Mouse (Mus musculus) stomach, embryonic 15.5 days (tissue): ENCODE measurements at regions not wholly inside any gene's neighbourhood (a gene's known extent, or its start where the extent isn't known, plus 50 kb on each side); places are given as distances from the start of the nearest gene placed in this dataset.

Experiments
- ATAC-seq: fragments of 200-750 bp; cut with Nextera tagmentation; 2 replicates; pipeline ENCODE4 v1.8.0; 2017; ENCODE audit warnings: low read depth, moderate number of reproducible peaks, moderate TSS enrichment; ENCODE audit not compliant: insufficient read depth, low FRiP score
- H3K27ac ChIP-seq: fragments of 300-500 bp; sonication (generic); 2 replicates; pipeline ENCODE4 v1.5.1; 2015; ENCODE audit warnings: mild to moderate bottlenecking, inconsistent platforms
- H3K27me3 ChIP-seq: fragments of 300-500 bp; sonication (generic); replicated peaks from 2 replicates; pipeline ENCODE4 v1.6.1; 2015; ENCODE audit warnings: inconsistent platforms
- H3K36me3 ChIP-seq: fragments of 300-500 bp; sonication (generic); 2 replicates; pipeline ENCODE4 v1.6.1; 2015; ENCODE audit warnings: inconsistent platforms
- H3K4me1 ChIP-seq: fragments of 300-500 bp; sonication (generic); 2 replicates; pipeline ENCODE4 v1.6.1; 2015; ENCODE audit warnings: inconsistent platforms
- H3K4me2 ChIP-seq: fragments of 300-500 bp; sonication (generic); 2 replicates; pipeline ENCODE4 v1.6.1; 2015; ENCODE audit warnings: mild to moderate bottlenecking, inconsistent platforms
- H3K4me3 ChIP-seq: fragments of 300-500 bp; sonication (generic); replicated peaks from 2 replicates; pipeline ENCODE4 v1.5.1; 2015; ENCODE audit warnings: inconsistent platforms
- H3K9ac ChIP-seq: fragments of 300-500 bp; sonication (generic); 2 replicates; pipeline ENCODE4 v1.6.1; 2015; ENCODE audit warnings: inconsistent platforms
- H3K9me3 ChIP-seq: fragments of 300-500 bp; sonication (generic); 2 replicates; pipeline ENCODE4 v1.6.1; 2016; ENCODE audit warnings: inconsistent platforms
- WGBS: fragments of 180-500 bp; shearing (Covaris S2); methylation state at CpG from one replicate; pipeline ENCODE4 v1.1.7; 2015; 5-methylcytosine and 5-hydroxymethylcytosine counted together

DNA sequence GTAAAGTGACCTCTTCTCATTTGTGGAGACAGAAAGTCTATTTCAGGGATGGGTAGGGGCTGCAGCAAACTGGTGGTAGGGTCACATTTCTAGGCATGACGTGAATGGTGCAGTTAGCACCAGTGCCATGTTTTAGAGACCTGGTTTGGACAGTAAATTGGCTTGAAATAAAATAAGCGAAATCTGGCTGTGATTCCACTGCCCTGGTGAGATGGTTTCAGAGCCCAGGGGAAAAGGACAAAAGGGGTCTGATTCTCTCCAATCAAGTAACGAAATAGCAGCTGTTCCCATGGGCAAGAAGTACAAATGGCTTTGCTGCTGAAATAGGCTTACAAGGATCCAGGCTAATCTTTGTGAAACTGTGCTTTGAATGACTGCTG is 350.5 kb upstream of the Id4 start:
- H3K27me3 ChIP-seq = no peaks in the 10 kb centered on the region
- no peak overlapping the region for H3K27ac ChIP-seq
- no peak overlapping the region for H3K9ac ChIP-seq
- no peak for ATAC-seq
- WGBS = 69% methylated on average over 3 of the region's 3 CpGs
- H3K9me3 ChIP-seq = no peaks in the 10 kb centered on the region
- no peak overlapping the region for H3K4me2 ChIP-seq
- H3K4me1 ChIP-seq = no peaks in the 10 kb centered on the region
- no peaks in the 10 kb centered on the region for H3K36me3 ChIP-seq
- H3K4me3 ChIP-seq = no peak overlapping the region

DNA sequence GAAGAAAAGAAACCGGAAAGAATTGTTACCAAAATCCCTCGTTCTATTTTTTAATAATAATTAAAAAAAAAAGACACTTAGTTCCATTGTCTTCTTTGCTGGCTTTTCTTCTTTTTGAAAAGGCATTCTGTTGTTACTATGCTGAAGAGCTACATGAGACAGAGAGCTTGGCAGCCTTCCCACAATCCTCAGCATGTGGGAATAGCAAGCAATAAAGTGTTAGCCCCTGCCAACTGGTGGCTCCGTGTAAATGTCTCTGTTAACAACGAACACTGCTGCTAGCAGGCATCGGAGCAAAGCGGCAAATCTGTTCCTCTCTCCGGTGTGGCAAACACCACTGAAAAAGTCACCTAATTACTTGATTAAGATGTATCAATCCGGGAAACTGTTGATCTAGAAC is 344.6 kb upstream of the Id4 start:
- no peak overlapping the region for H3K4me2 ChIP-seq
- WGBS = 80% methylated on average over 8 of the region's 8 CpGs
- no peak overlapping the region for H3K9ac ChIP-seq
- no peak overlapping the region for H3K27ac ChIP-seq
- H3K4me3 ChIP-seq = no peak overlapping the region
- H3K27me3 ChIP-seq = no peaks in the 10 kb centered on the region
- H3K36me3 ChIP-seq = no peaks in the 10 kb centered on the region
- ATAC-seq = no peak
- H3K9me3 ChIP-seq = no peaks in the 10 kb centered on the region
- H3K4me1 ChIP-seq = no peaks in the 10 kb centered on the region

DNA sequence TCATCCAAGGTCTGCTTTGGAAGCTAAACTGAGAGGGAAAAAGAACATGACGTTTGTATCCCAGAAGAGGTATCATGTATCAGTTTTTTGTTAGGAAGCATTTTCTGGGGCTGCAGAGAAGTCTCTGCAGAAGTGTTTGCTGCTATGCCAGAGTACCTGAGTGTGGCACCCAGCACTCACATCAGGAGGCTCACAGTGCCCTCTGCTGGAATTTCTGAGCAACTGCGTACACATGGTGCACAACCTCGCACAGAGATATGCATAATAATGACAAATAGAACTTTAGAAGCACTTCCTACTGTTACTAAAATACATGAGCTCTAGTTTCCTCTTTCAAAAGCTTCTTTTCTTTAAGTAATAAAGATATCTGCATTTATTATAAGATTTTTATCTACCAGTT is 343.7 kb upstream of the Id4 start:
- H3K9ac ChIP-seq = no peak overlapping the region
- no peaks in the 10 kb centered on the region for H3K9me3 ChIP-seq
- no peaks in the 10 kb centered on the region for H3K36me3 ChIP-seq
- H3K27me3 ChIP-seq = no peaks in the 10 kb centered on the region
- H3K4me1 ChIP-seq = no peaks in the 10 kb centered on the region
- no peak for ATAC-seq
- no peak overlapping the region for H3K27ac ChIP-seq
- no peak overlapping the region for H3K4me3 ChIP-seq
- 96% methylated on average over 3 of the region's 3 CpGs for WGBS
- H3K4me2 ChIP-seq = no peak overlapping the region

DNA sequence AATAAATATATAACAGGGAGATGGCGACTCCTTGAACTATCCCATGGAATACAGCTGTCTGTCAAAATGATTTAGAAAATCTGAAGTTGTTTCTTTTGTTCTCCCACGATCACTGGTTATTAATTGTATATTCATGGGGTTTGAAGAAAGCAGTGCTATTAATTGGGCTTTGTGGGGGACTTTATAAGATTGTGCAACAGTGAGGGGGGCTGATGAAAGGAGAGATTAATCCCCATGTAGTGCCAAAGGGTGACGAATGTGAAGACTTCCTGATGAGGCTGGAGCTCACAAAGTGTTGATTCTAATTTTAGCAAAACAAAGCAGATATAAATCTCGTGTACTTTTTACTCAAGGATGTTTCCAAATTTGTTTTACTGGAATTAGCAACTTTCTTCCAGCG is 340.0 kb upstream of the Id4 start:
- no peak overlapping the region for H3K4me3 ChIP-seq
- no peaks in the 10 kb centered on the region for H3K4me1 ChIP-seq
- H3K9ac ChIP-seq = no peak overlapping the region
- WGBS = 55% methylated on average over 5 of the region's 5 CpGs
- H3K36me3 ChIP-seq = no peaks in the 10 kb centered on the region
- H3K9me3 ChIP-seq = no peaks in the 10 kb centered on the region
- no peak overlapping the region for H3K4me2 ChIP-seq
- ATAC-seq = no peak
- H3K27me3 ChIP-seq = no peaks in the 10 kb centered on the region
- H3K27ac ChIP-seq = no peak overlapping the region

DNA sequence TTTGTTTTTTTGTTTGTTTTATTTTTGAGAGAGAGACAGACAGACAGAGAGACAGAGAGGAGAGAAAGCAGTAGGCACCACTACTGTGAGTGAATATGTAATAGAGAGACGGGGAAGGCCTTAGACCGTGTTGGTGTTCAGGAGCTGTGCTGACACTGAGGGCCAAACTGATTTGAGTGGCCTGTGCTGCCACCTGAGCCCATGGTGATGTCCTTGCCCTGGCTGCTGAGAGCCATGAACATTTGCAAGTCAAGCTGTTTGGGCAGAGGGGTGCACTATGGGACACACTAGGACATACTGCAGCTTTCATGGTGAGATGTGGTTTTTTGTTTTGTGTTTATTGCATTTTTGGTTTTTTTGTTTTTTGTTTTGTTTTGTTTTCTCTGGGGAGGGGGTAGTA is 320.3 kb upstream of the Id4 start:
- Histone ChIP-seq H3K27ac (no peak overlapping the region), H3K36me3 (no peaks in the 10 kb centered on the region), H3K4me1 (0 out of 2 replicates have a peak, but pooled peaks cover 4% of the 10 kb centered on the region), H3K9me3 (no peaks in the 10 kb centered on the region), H3K4me3 (no peak overlapping the region), H3K4me2 (no peak overlapping the region), H3K9ac (no peak overlapping the region), H3K27me3 (no peaks in the 10 kb centered on the region)
- 82% methylated on average over 2 of the region's 2 CpGs for WGBS
- no peak for ATAC-seq

DNA sequence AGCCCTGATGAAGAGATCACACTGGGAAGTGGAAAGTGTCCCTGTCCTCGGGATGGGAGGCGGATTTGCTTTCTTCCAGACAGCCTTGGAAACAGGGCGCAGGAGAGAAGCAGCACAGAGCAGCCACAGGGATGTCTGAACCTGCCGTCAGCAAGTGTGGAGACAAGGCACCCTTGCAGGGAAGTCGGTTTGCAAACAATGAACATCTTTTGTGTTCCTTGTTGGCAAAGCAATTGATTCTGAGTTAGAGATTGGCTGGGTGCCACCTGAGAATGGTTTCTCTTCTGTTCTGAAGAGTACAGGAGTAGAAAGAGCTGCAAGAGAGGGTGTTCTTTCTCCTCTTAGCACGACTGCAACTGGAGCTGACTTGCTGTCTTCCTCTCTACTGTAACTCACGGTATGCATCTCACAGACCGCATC is 318.6 kb upstream of the Id4 start:
- Histone ChIP-seq H3K9ac (no peak overlapping the region), H3K36me3 (no peaks in the 10 kb centered on the region), H3K27me3 (no peaks in the 10 kb centered on the region), H3K4me1 (0 out of 2 replicates have a peak, but pooled peaks cover 4% of the 10 kb centered on the region), H3K27ac (no peak overlapping the region), H3K9me3 (no peaks in the 10 kb centered on the region), H3K4me3 (no peak overlapping the region), H3K4me2 (0 out of 2 replicates have a peak overlapping the region, but pooled peaks have one; percentile 14)
- 18% methylated on average over 8 of the region's 8 CpGs for WGBS
- no peak for ATAC-seq

DNA sequence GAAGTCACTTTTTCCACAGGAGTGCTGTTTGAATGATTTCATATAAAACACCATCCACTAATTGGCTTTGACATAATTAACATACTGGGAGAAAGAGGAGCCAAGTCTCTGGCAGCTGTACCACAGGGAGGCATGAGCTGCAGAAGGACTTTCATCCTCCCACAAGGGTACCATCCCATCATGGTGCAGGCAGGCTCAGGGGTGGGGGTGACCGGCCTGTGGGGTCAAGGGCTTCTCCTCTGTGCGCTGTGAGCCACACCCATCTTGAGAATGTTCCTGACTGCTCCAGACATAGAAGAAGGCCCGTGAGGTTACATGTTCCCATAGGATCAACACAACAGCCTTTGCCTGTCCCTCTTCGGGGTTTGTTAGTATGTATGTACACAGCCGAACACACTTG is 317.4 kb upstream of the Id4 start:
- H3K9ac ChIP-seq = no peak overlapping the region
- no peak for ATAC-seq
- no peak overlapping the region for H3K4me3 ChIP-seq
- H3K4me1 ChIP-seq = 0 out of 2 replicates have a peak, but pooled peaks cover 4% of the 10 kb centered on the region
- no peaks in the 10 kb centered on the region for H3K27me3 ChIP-seq
- no peaks in the 10 kb centered on the region for H3K36me3 ChIP-seq
- H3K27ac ChIP-seq = no peak overlapping the region
- WGBS = 84% methylated on average over 5 of the region's 5 CpGs
- H3K4me2 ChIP-seq = no peak overlapping the region
- H3K9me3 ChIP-seq = no peaks in the 10 kb centered on the region

DNA sequence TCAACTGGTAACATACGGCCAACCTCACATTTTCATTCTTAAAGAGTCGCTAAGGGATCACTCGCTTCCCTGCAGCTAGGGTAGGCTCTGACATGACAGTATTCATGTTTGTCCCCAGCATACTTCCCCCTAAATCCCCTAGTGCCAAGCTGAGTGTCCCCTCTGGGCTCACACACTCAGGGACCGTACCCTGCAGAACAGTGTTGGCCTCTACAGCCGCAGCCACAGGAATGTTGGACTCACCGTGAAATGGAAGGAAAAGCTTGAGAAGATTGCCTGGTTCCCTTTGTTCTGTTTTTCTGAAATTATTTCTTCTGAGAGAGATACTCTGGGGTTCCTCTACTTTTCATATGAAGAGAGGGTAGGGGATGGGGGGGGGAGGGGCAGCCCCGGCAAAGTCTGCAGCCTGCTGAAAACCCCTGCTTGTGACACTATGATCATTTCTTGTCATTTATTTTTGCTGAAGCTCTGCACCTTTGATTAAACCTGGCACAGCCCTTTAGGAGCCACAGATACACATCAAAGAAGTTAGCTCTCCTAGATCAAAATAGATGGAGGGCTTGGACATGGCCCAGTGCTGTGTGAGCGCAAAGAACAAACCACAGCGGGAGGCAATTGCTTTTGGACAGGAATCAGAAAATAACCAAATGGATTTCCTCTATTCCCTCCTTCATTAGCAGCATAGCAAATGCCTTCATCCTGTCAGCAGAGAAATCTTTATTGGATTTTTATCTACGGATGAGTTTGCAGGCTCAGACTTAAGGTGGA is 312.7 kb upstream of the Id4 start:
- Histone ChIP-seq H3K27ac (no peak overlapping the region), H3K4me2 (no peak overlapping the region)

DNA sequence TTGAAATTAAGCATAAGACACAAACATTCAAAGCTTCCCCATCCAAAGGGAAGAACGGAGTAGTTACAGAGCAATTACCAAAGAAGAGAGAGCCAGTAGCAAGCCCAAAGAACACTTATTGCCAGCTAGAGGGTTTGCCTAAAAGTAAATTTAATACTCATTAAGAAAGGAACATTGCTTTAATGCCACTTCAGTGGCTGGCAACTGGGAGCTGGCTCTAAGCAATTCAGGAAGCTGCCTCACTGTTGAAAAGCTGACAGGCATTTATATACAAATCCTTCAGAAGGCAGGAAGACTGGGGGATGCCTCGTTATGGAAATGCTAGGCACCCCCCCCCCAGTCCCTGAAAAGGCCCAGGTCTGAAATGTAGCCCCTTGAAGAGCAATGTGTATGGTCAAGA is 310.6 kb upstream of the Id4 start:
- H3K9me3 ChIP-seq = no peaks in the 10 kb centered on the region
- no peak overlapping the region for H3K4me2 ChIP-seq
- ATAC-seq = no peak
- 0 out of 2 replicates have a peak, but pooled peaks cover 3% of the 10 kb centered on the region for H3K4me1 ChIP-seq
- no peak overlapping the region for H3K9ac ChIP-seq
- no peak overlapping the region for H3K27ac ChIP-seq
- no peaks in the 10 kb centered on the region for H3K36me3 ChIP-seq
- no peaks in the 10 kb centered on the region for H3K27me3 ChIP-seq
- 40% methylated on average over 2 of the region's 2 CpGs for WGBS
- H3K4me3 ChIP-seq = no peak overlapping the region

More for the DNA sequence above, 312.7 kb upstream of the Id4 start:
- Histone ChIP-seq H3K9me3 (no peaks in the 10 kb centered on the region), H3K9ac (no peak overlapping the region), H3K4me3 (no peak overlapping the region), H3K4me1 (no peaks in the 10 kb centered on the region), H3K36me3 (no peaks in the 10 kb centered on the region), H3K27me3 (no peaks in the 10 kb centered on the region)
- WGBS = 77% methylated on average over 10 of the region's 10 CpGs
- ATAC-seq = no peak

DNA sequence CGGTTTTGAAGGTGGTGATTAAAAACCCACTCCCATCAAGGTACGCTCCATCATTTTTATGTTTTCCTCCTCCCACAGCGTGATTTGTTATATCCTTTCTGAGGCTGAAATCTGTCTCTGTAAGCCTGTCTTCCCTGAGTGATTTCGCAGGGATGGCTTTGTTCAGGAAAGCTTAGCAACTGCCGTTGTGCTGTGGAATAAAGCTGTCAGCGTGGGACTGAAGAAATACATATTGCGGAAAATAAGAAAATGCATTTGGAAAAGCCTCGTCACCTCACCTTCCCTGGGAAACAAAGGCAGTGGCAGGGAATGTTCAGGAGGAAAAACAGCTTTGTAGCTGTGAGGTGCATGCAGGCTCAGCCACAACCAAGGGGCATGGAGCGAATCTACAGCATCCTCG is 310.0 kb upstream of the Id4 start:
- H3K9me3 ChIP-seq = no peaks in the 10 kb centered on the region
- H3K9ac ChIP-seq = no peak overlapping the region
- H3K4me3 ChIP-seq = no peak overlapping the region
- 0 out of 2 replicates have a peak, but pooled peaks cover 3% of the 10 kb centered on the region for H3K4me1 ChIP-seq
- no peak for ATAC-seq
- H3K27me3 ChIP-seq = no peaks in the 10 kb centered on the region
- no peaks in the 10 kb centered on the region for H3K36me3 ChIP-seq
- WGBS = 59% methylated on average over 10 of the region's 10 CpGs
- no peak overlapping the region for H3K27ac ChIP-seq
- H3K4me2 ChIP-seq = no peak overlapping the region

DNA sequence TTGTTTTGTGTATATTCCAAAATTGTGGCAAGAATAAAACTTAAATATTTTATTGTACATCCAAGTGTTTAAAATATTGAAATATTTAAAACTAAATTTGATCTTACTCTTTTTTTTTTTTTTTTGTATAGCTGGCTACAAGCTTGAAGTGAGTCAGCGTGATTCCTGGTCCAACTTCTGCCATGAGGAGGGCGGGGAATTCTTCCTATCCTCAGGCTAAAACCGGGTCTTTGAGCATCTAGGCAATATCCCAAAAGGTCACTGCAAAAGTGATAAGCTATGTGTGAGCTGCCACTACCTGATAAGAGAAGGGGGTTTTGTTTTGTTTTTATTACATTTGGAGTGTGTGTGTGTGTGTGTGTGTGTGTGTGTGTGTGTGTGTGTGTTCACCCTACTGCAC is 308.1 kb upstream of the Id4 start:
- Histone ChIP-seq H3K27me3 (no peaks in the 10 kb centered on the region), H3K27ac (no peak overlapping the region), H3K4me2 (no peak overlapping the region), H3K36me3 (no peaks in the 10 kb centered on the region), H3K9ac (no peak overlapping the region), H3K4me1 (0 out of 2 replicates have a peak, but pooled peaks cover 3% of the 10 kb centered on the region), H3K4me3 (no peak overlapping the region), H3K9me3 (no peaks in the 10 kb centered on the region)
- ATAC-seq = no peak
- 58% methylated on average over 3 of the region's 3 CpGs for WGBS

DNA sequence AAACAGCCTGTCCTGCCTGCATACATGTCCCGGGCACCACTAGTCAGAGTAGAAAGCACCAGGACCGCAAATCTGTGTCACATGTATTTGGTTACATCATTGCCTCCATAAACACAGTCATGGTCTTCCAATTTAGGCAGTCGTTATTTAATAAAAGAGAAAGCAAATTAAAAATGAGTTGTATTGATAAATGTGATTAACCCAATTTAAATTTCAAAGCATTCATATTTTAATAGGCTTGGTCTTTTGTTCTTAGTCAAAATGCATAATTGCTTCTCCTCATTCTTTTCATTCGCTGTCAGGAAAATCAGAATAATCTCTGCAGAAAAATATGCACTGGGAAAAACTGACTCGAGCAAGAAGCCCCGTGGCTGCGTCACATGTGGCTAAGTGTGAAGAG is 307.3 kb upstream of the Id4 start:
- Histone ChIP-seq H3K4me2 (no peak overlapping the region), H3K27me3 (no peaks in the 10 kb centered on the region), H3K4me3 (no peak overlapping the region), H3K36me3 (no peaks in the 10 kb centered on the region), H3K4me1 (0 out of 2 replicates have a peak, but pooled peaks cover 3% of the 10 kb centered on the region), H3K9me3 (no peaks in the 10 kb centered on the region), H3K9ac (no peak overlapping the region), H3K27ac (no peak overlapping the region)
- no peak for ATAC-seq
- 72% methylated on average over 7 of the region's 7 CpGs for WGBS

DNA sequence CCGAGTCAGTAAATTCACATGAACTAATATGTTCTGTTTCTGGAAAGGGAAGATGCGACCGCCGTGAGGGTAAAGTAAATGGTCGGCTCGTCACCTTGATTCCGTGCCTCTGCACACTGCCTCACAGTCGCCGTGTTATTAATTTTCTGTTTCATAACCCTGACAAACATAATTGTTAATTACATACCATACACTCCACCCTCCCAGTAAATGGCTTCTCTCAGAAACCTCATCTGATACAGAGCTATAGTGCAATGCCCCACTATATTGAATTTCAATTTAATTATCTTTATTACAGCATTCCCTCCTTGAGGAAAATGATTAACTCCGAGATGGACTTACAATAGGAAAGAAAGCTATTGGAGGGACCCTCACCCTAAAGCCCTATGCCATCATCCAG is 305.5 kb upstream of the Id4 start:
- H3K9me3 ChIP-seq = no peaks in the 10 kb centered on the region
- H3K36me3 ChIP-seq = no peaks in the 10 kb centered on the region
- no peak overlapping the region for H3K27ac ChIP-seq
- WGBS = 74% methylated on average over 10 of the region's 10 CpGs
- 0 out of 2 replicates have a peak, but pooled peaks cover 3% of the 10 kb centered on the region for H3K4me1 ChIP-seq
- H3K9ac ChIP-seq = no peak overlapping the region
- no peak overlapping the region for H3K4me3 ChIP-seq
- ATAC-seq = no peak
- no peak overlapping the region for H3K4me2 ChIP-seq
- H3K27me3 ChIP-seq = no peaks in the 10 kb centered on the region
